Mouse (Mus musculus): ENCODE measurements at regions not wholly inside any gene's neighbourhood (a gene's known extent, or its start where the extent isn't known, plus 50 kb on each side); places are given as distances from the start of the nearest gene placed in this dataset.

DNA sequence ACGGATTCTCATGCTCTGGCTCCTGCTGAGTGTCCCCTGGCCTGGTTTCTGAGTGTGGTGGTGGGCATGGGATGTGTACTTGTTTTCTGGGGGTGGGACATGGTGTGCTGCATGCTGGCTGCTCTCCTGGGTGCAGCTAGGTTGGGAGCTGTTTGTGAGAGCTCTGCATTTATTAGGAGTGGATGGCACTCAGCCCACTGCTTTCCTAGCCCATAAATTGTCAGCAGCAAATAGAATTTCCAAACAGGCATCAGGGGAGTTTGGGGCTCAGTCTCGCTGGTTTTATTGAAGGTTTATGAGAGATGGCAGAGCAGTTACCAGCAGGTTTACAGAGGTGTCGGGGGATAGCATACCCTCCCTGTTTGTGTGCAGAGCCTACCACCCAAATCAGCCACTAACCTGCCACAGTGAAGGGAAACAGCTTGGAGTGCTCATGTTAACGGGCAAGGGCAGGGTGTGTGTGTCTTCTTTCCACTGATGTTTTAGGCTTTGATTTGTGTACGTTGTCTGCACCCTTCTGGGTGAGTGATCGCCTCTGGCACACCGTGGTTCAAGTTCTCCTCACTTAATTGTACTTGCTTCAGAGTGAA is 372.6 kb downstream of the Eipr1 start:
- DNase-seq = no peak

DNA sequence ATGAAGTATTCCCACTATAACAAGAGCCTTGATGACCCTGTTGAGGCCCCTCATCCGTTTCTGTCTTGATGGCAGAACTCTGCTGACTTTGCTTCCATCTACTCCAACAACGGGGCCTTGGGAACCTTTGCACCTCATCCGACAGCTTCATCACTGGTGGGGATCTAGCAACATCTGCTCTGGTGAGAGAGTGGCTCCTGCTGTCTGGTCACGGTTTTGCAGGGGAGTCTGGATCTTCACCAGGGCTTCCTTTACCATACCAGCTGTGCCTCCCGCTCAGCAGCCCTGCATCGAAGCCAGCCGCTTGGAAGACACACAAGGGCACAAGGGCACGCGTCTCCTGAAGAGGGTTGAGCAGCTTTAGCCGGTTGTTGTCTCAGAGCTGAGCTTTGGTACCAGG is 377.2 kb downstream of the Eipr1 start:
- no peak for DNase-seq

DNA sequence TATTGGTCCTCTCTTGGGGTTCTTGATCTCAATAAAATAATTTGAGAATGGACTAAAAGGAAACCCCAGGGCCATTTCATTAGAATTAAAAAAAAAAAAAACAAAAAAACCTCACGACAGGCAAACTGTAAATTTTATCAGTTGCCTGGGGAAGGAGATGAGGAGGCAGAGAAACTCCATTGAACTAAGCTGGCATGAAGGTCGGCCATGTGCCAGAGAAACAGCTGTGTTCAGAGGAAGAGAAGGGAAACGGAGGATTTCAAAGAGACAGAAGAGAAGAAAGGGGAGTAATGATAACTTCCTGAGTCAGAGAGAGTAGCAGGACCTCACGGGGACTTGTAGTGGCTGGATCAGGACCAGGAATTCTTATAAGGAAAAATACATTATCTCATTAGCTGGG is 377.7 kb downstream of the Eipr1 start:
- DNase-seq = no peak

DNA sequence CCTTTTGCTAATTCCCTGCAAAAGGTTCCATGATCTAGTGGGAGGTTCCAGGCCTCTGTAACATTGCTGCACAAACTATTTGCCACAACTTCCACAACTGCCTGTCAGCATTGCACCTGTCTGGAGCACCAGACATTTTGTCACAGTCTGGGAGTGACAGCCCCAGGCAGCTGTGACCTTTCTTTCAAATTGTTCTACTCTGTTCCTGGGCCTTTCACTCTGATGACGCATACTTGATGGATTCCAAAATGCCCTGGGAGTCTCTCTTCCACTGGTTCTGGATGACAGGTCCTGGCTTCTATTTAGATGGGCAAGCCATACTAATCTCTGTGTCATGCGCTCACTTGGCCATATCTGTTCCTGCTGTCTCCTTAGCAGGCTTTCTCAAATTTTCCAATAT is 382.7 kb downstream of the Eipr1 start:
- DNase-seq = no peak

DNA sequence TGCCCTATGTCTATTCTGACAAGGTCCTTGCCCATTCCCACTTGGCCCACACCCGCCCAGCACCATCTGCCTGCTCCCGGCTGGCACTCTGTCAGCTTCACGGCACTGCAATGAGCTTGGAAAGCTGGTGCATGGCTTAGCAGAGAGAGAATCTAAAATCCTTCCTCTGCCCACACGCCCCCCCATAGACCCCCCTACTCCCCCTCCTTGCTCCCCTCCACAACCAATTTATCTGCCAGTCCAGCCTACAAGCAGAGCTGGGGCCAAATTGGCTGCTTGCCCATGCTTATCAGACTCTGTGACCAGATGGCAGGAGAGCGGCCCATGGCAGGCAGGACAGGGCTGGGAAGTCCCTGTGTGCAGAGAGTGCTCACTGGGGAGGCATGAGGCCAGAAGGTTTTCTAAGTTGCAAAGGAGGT is 385.3 kb downstream of the Eipr1 start:
- DNase-seq = no peak

DNA sequence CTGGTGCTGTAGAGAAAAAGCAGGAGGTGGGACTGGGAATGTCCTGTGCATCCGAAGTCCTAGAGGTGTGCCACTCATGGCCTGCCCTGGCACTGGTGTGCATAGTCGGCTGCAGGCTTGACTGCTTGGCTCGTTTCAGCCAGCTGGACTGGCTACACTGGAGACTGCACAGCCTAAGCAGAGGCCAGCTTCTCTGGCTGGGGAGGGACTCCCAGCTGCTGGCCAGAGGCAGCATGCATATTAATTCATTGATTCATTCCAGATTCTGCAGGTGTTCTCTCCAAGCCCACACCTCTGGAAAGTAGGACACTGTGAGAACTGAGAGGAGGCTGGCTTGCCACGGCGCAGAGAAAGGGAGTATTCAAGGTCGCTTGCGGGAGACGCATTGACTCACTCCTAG is 385.9 kb downstream of the Eipr1 start:
- no peak for DNase-seq

DNA sequence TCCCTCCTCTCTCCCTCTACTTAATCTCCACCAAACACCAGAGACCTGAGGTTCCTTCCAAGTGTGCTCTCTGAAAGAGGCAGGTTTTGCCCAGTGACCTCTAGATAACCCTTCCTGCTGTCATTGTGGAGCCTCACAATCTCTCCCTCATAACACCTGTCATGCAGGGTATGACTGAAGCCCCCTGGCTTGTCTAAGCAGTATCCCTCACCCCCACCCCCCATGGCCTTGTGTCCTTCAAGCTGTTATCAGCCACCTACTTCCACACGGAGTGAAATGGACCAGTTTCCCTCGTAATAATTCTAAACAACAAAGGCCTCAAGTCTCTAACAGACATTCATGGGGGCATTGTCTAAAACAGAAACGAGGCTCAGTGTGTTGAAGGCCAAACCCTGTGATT is 387.6 kb upstream of the Myt1l start:
- DNase-seq = no peak

DNA sequence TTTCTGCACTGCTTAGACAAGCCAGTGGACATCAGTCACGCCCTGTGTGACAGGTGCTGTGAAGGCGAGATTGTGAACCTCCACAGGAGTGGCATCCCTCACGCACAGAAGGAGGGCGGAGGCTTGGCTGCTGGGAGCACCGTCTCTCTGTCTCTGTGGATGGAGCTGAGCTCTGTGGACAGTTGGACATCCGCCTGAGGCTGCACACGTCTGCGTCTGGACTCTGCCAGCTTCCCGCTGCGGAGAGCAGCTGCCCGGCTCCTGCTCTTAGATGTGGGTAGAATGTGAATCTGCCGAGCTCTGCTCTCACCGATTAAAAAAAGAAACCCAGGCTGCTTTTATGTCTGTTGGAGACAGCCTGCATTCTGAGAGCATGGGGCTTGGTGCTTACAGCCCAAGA is 387.1 kb upstream of the Myt1l start:
- DNase-seq = no peak

DNA sequence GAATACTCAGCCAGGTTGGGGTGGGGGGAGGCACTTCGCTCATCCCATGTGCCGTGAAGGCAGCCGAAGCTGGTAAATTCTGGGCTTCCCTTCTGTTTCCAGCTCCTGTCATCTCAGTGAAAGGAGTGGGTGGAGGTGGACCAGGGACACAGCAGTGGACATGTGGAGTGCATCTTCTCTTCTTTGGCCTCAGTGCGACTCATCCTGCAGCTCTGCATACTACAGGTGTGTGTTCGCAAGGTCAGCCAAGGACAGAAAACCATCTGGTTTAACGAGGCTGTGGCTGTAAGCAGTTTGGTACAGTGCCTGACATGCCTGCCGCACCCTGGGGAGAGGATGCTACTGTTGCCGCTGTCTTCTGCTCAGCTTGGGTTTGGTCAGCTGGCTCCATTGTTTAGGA is 386.3 kb upstream of the Myt1l start:
- DNase-seq = no peak

DNA sequence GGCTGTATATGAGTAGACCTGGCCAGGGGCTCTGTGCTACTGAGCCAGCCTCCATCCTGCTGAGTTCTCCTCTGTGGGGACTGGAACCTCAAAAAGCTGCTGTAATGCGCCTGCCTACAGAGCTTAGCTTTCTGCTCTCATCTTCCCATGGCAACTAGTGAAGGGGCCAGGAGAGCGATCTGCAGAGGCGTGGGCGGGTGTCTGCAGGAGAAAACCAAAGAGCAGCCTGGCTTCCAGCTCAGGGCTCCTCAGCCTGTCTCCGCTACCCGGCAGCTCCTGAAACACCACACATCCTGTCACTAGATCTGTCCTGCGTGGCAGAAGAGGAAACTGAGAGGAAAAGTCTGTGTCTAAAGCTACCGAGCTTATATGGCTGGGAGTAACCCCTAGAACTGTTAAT is 384.9 kb upstream of the Myt1l start:
- DNase-seq = no peak

DNA sequence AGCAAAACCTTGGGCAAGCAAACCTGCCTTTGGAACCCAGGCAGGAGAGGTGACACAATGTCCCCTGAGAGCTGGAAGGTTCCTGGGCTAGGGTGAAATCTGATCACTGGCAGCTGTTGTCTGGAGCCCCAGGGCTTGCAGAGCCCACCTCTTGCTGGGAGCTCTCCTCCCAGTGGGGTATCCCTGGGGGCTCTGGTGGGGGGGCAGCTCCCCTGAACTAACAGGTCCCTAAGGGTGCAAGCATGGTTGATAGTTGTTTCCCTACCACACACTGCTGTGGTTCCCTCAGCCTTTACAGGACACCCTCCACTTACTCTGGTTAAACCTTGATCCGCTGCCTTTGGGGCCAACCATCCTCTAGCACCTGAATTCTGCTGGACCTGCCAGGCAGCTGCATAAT is 367.3 kb upstream of the Myt1l start:
- no peak for DNase-seq

DNA sequence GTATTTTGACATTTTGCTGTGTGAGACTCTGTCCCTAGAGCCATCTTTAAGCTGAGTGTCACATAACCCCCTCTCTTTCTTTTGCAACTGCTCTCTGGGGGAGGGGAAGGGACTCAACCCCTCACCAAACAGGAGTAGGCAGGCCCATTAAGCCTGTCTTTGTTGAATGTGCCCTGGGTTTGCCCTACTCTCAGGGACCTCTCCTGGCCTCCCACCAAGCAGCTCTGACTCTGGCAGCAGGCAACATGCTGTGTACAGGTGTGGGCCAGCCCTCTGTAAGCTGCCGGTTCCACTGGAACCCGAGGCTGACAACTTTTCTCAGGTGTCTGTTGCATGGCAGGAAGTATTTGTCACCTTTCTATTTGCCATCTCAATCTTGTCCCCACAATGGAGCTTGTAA is 366.6 kb upstream of the Myt1l start:
- no peak for DNase-seq

DNA sequence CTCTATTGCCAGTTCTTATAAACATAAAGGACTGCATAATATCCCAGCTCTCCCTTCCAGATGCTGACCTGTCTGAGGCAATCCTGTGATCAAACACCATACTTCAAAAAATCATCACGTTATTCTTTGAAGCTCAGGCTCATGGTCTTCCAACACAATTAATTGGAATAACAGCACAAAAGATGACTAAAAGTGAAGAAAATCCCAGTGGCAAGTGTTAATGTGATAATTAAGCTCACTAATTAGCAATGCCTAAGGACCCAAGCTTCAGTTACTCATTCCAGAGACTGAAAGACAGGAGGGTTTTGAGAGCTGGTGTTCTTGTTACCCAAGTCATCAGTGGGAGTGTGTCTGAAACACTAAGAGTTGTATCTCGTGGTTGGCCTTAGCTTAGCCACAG is 363.5 kb upstream of the Myt1l start:
- no peak for DNase-seq

DNA sequence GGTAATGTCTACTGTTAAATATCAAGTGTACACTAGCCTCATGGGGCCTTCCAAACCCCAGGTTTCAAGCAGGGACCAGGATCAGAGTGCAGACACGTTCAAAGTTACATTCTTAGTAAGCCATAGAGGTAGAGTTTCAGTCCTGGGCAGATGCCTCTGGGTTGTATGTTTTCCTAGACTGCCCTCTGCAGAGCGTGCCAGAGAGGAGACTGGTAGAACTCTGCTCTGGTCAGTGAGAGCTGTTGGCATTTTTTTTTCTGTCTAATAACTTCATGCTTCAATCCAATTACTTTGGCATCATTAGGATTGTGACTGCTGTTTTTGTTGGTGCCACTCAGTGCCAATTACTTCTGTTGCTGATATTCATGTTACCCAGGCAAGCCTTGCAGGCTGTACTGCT is 361.9 kb upstream of the Myt1l start:
- no peak for DNase-seq

DNA sequence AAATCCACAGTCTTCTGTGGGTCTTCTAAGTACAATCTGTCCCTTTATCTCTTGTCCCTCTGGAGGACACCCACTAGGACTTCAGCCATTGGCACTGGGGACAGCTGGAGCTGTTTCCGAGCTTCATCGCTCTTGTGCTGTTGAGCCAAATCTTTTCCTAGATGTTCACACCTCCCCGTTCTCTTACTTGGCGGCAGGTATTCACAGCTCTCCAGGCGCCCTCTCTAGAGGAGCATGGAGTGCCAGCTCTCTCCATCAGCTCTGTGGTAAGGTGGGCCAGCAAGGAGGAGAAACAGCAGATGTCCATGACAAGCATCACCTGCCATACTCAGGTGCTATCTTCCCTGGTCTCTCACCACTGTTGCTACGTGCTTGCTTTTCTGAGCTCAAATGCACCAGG is 360.3 kb upstream of the Myt1l start:
- no peak for DNase-seq

DNA sequence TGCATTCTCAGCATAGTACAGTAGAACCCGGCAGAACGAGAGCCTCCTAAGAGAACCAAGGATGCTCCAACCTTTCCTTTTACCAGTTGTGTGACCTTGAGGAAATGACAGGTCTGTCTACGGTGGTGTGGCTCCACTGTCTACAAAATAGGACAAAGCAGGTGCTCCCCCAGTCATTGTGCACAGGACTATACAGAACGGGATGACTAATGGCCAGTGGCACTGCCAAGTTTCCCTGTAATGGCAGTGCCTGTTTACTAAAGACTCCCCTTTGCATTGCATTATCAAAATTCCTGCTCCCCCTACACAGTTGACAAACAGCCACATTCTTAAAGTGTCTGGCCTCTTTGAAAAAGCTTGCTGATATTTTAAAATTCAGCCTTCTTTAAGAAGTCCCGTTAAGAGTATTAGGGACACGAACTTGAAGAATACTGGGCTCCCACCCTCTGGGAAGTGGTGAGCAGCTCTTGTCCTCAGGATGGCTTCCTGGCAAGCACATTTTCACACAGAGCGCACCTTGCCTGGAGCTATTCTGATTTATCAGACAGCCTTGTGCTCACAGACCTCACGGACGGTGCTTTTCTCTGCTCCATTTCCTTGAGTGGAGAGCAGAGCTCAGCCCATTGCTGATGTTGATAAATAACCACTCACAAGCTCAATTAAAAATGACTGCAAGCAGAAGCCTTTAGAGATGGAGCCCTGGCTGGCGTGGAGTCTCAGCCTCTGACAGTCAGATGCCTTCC is 352.3 kb upstream of the Myt1l start:
- no peak for DNase-seq

DNA sequence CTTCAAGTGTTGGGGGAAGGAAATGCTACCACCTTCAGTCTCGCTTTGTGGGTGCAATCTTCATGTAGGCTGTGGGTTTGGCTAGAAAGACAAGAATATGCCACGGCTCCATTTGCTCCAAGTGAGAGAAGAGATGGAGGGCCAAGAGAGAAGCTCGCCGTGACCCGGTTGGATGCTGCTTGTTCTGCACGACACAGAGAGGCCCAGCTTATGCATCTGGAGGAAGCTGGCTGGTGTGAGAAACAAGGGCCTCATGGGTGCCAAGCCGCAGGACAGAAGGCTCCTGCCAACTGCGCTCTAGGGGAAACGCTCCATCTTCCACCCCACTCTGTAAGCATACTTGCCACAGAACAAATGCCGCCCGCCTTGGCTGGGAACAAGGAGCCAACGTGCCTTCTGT is 351.0 kb upstream of the Myt1l start:
- no peak for DNase-seq

DNA sequence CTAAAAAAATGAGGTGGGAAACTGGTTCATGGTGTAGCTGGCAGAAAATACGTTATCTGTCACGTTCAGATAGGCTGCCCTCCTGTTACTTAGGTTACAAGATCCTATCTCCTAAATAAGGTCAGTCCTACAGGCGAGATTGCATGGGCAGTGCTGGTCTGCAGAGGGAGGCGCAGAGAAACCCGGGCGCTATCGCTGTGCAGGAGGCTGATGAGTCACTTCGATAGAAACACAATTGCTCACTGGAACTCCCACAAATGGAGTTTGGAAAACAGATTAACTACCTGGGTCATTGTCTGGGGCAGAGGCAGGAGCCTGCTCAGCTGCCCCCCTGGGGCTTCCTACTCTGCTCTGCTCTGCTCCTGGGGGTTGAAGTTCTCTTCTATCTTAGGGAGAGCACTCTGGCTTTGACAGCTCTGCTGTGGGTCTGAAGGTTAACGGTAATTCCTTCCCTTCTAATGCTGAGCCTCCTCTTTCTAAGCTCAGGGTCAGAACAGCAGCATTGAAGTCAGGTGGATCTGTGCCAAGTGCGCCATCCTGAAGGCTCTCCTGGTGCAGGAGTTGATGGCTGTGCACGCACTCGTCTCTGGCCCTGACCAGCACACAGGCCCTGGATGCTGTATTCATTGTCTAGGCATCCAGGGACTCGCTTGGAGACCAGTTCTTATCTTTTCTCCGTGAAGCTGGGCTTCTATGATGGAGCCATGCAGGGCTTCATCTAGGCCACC is 349.9 kb upstream of the Myt1l start:
- DNase-seq = no peak

DNA sequence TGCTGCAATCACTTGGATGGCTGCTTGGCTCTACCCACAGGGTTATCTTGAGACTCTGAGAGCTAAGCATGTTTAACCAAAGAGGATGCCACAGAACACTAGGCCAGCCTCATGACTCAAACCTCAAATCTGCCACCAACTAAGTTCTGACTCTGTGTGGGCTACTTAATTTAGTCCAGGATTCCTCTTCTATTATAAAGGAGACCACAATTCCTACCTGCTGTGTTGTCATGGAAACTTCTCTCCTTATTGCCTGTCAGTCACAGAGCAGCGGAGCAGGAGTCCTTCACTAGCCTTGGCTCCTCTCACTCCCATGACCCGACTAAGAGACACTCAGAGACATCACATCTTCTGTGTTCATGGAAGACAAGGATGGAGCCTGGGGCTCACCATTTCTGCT is 348.8 kb upstream of the Myt1l start:
- DNase-seq = no peak

DNA sequence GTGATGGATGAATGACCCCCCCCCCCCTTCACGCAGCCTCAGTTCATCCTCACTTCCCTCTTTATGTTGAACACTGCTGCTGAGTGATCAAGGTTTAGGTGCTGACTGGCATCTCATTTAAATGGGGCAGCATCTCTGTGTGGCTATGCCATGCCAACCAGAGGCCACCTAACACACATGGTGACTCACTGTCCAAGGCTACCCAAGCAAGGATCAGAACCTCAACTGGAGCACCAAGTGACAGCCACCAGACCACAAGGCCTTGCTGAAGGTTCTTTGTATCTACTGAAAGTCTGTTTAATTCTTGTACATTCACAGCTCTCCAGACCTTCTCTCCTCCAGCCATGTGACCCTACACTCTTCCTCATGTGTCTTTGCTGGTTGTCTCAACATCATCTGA is 347.6 kb upstream of the Myt1l start:
- no peak for DNase-seq

DNA sequence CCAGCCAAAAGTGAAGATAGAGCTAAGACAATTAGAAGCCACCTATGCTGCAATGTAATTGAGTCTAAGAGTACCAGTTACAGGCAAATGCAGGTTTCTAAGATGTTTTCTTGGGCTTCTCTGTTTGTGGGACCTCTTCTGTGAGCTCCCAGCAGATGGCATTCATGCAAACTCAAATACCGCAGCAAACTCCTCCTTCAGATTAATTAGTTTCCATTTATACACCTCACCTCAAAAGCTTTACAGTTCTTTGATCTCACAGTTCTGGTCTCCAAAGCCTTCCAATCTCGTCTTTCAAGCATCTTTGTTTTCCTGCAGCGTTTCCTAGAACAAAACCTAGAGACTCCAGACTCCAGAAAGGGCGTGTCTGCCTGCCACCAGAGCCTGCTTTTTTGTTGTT is 340.6 kb upstream of the Myt1l start:
- no peak for DNase-seq

DNA sequence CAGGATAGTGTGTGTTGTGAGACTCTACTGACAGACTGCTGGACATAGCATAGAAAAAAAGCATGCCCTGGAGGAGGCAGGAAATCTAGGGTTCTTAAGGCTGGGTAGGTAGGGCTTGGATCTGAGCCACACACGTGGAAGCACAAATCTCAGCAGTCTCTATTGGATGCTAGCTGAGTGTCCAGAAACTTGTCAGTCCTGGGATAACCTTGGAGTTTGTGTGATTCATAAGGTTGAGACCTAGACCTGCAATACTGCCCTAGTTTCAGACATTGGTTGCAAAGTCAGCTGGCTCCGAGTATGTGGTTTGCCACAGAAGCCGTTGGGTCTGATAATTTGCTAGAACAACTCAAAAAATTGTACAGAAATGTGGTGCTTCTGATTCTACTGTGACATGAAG is 335.8 kb upstream of the Myt1l start:
- no peak for DNase-seq

DNA sequence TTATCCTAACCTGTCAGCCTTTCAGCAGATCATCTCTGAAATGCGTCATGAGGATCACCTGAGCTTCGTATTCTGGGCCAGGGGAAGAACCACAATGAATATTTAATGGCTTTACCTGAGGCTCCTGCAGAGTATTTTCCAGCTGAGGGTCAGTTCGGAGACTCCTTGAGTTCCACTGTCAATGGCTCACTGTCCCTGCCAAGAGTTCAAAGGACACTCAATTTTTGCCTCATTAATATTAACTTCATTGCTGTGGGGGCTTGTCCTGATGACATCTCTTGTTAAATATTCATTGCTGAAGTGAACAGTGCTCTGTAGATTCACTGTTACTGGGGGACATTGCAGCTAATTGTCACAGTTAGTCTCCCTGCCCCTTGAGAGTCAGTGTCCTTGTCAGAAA is 316.2 kb upstream of the Myt1l start:
- DNase-seq = no peak

DNA sequence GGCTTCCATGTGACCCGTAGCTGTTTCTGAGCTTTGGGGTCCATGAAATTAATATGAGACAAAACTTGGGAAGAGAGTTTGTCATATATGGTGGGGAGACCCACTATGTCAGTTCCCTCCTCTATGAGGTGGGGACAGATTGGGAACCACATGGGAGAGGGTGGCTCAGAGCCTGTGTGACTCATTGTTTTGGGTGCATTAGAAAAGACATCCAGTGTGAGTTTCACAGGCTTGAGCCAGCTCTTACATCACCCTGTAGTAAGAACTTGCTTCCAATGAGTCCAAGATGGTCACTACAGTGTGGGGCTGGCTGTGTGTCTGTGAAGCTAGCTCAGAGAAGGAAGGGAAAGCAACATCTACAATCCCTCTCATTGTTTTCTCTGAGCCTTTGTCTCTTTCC is 314.6 kb upstream of the Myt1l start:
- DNase-seq = no peak

DNA sequence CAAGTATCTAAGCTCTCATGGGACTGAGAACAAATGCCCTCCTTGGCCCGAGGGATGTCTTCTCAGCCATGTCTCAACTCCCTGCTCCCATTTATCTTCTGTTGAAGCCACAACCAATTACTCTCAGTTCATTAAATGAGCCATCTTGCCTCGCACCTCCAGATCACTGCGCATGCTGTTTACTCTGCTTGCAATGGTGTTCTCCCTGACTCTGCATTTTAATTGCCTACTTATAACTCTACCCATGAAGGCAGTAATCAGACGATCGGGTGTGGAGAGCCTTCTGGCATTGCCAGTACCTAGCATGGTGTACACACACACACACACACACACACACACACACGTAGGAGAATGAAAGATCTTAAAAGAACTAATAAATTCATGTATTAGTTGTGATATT is 306.1 kb upstream of the Myt1l start:
- DNase-seq = no peak

Data from thymus, adult 18-20 months (tissue).